Mouse (Mus musculus): Measurements from ENCODE around the gene Hist1h2bn. TPM values are rescaled to one million over a fixed set of nuclear protein-coding genes. Genes with fewer than 3 reads are reported as not detected.
A peak's percentile ranks its signal among the peaks of the same experiment; 100 is the strongest.
"Not testable (repeated sequence)": the region's sequence is repeated elsewhere in the genome, so short reads cannot be mapped to it uniquely, and the experiment has no call there.

The Hist1h2bn gene
- polyA plus RNA-seq, 1 experiment from 2014 or later: 2.2 TPM

DNA sequence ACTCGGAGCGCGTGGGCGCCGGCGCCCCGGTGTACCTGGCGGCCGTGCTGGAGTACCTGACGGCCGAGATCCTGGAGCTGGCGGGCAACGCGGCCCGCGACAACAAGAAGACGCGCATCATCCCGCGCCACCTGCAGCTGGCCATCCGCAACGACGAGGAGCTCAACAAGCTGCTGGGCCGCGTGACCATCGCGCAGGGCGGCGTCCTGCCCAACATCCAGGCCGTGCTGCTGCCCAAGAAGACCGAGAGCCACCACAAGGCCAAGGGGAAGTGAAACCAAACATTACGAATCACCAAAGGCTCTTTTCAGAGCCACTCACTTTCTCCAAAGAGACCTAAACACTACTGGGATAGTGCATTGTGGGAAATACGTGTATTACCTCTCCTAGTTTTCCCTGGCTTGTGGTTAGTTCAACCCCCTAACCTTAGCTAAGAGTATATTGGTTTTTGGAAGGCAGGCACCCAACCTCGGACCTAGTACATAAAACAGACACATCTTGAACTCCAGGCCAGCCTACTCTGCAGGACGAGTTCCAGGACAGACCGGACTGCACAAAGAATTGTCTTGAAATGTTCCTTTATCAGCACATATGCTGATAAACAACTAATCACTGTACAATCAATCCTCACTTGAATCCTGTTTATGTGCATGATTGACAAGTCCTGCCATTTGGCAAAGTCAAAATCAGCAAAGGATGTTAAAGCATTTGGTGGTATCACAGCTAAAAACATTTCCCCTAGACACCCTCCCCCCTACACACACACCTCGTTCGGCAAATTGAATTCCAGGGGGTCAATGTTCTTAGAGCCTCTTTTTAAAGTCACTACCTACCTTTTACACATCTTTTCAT, 37.2 kb upstream of the Hist1h2bn start:
- H3K36me3 ChIP-seq (ENCODE audit: control insufficient read depth, insufficient read depth, low read length); H3K27me3 ChIP-seq (ENCODE audit: control insufficient read depth, insufficient read depth, low read length); H3K9me3 ChIP-seq (ENCODE audit: control insufficient read depth, low read length): not testable (repeated sequence)
- Histone ChIP-seq H3K9ac (ENCODE audit: low read length) (peak overlapping the region; percentile 84), H3K4me1 (ENCODE audit: control insufficient read depth, insufficient read depth, low read length) (peaks cover 18% of the 10 kb centered on the region), H3K4me2 (peak overlapping the region; percentile 89), H3K27ac (ENCODE audit: low read depth, low read length) (peak overlapping the region; percentile 94), H3K4me3 (ENCODE audit: low read depth, low read length) (peak overlapping the region; percentile 44)
- ATAC-seq (ENCODE audit: low FRiP score) (peak; percentile 28; the same call in 1 of the 2 replicates), DNase-seq (ENCODE audit: low spot score, missing footprints) (peak; percentile 97)
- 1% methylated on average over 9 of the region's 38 CpGs for WGBS

DNA sequence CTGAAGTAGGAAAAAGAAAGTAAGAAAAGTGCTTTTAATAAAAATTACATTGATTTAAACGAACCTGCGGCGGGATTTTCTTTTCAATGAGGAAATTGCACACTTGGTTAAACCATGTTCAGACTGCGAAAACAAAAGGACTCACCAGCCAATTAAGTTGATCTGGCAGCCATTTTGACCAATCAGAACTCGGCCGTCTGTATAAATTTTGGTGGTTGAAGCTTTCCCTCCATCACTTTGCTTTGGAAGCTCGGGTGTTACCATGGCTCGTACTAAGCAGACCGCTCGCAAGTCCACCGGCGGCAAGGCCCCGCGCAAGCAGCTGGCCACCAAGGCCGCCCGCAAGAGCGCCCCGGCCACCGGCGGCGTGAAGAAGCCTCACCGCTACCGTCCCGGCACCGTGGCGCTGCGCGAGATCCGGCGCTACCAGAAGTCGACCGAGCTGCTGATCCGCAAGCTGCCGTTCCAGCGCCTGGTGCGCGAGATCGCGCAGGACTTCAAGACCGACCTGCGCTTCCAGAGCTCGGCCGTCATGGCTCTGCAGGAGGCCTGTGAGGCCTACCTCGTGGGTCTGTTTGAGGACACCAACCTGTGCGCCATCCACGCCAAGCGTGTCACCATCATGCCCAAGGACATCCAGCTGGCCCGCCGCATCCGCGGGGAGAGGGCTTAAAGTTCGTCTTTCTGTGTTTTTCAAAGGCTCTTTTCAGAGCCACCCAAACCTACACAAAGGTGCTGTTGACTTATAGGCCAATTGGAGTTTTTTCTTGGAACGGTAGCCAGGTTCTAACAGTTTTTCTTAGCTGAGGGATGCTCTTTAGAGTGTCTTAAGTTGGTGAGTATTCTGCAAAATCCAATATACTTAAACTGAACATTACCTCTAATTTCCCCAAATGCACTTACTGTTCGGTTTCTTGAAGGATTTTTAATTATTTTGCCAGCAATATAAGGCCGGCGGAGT, 36.2 kb upstream of the Hist1h2bn start, which contains the start of gene Hist1h3h:
TSS of gene Hist1h3h (plus strand) at position 263 of the 961 bp plus-strand sequence.
- H3K27me3 ChIP-seq (ENCODE audit: control insufficient read depth, insufficient read depth, low read length); H3K36me3 ChIP-seq (ENCODE audit: control insufficient read depth, insufficient read depth, low read length); H3K9me3 ChIP-seq (ENCODE audit: control insufficient read depth, low read length): not testable (repeated sequence)
- Histone ChIP-seq H3K4me1 (ENCODE audit: control insufficient read depth, insufficient read depth, low read length) (peaks cover 20% of the 10 kb centered on the region), H3K4me3 (ENCODE audit: low read depth, low read length) (peak within 1 kb of the TSS; percentile 44), H3K4me2 (peak within 1 kb of the TSS; percentile 89), H3K9ac (ENCODE audit: low read length) (peak within 1 kb of the TSS; percentile 84), H3K27ac (ENCODE audit: low read depth, low read length) (peak within 1 kb of the TSS; percentile 94)
- WGBS: under 1% methylated on average over 25 of the region's 56 CpGs
- ATAC-seq (ENCODE audit: low FRiP score) (peak; percentile 54), DNase-seq (ENCODE audit: low spot score, missing footprints) (peak; percentile 99)

DNA sequence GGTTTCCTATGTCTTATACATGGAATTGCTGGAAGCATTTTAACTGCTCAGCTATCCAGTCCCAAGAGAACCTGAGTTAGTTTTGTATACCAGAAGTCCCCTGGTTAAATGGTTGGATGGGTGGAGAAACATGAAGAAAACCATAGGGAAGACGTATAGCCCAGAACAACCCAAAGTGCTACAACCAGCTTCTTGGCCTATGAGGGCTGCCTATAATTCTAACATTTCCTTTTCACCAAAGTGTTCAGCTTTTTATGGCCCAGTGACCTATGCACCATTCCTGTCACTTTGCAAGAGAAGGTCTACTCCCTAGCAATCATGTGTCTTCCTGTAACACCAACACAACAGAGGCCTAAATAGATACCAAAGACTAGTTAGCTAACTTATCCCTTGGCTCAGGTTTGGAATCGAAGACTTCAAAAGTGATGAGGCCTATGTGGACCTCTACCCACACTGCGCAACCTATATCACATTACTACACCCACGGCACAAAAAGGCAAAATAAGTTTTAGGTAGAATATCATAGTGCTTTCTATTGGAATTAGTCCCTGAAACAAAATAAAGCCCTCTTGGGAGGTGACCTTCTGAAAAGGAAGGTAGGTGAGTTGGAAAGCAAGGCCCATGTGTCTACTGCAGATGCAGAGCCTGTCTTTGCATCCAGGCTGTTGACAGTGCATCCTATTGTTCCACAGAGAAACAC, 35.4 kb upstream of the Hist1h2bn start:
- no peaks in the 10 kb centered on the region for H3K36me3 ChIP-seq (ENCODE audit: control insufficient read depth, insufficient read depth, low read length)
- H3K4me1 ChIP-seq (ENCODE audit: control insufficient read depth, insufficient read depth, low read length): peaks cover 22% of the 10 kb centered on the region
- peak; percentile 93 for DNase-seq (ENCODE audit: low spot score, missing footprints)
- H3K9me3 ChIP-seq (ENCODE audit: control insufficient read depth, low read length): no peaks in the 10 kb centered on the region
- peak overlapping the region; percentile 70 for H3K4me2 ChIP-seq
- H3K4me3 ChIP-seq (ENCODE audit: low read depth, low read length): peak overlapping the region; percentile 32
- peak overlapping the region; percentile 88 for H3K27ac ChIP-seq (ENCODE audit: low read depth, low read length)
- ATAC-seq (ENCODE audit: low FRiP score): no peak
- H3K27me3 ChIP-seq (ENCODE audit: control insufficient read depth, insufficient read depth, low read length): no peaks in the 10 kb centered on the region
- WGBS: 57% methylated on average over 4 of the region's 4 CpGs
- peak overlapping the region; percentile 77 for H3K9ac ChIP-seq (ENCODE audit: low read length)

DNA sequence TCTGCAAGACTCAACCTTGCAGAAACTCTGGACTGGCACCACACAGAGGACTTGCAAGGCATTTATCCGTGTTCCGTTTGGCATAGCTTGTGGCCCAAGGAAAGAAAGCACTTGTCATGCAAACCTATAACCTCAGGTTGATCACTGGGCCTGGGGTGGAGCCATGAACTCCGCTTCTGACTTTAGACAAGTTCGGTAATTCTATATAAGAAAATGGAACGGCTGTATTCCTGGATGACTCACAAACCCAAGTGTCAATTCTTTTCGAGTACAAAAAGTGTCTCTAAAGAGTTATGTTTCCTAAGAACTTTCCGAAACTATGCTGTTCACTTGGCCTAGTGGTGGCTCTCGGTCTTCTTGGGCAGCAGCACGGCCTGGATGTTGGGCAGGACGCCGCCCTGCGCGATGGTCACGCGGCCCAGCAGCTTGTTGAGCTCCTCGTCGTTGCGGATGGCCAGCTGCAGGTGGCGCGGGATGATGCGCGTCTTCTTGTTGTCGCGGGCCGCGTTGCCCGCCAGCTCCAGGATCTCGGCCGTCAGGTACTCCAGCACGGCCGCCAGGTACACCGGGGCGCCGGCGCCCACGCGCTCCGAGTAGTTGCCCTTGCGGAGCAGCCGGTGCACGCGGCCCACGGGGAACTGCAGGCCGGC, 32.7 kb upstream of the Hist1h2bn start:
- 3% methylated on average over 17 of the region's 44 CpGs for WGBS
- not testable (repeated sequence) for H3K36me3 ChIP-seq (ENCODE audit: control insufficient read depth, insufficient read depth, low read length); H3K27me3 ChIP-seq (ENCODE audit: control insufficient read depth, insufficient read depth, low read length); H3K9me3 ChIP-seq (ENCODE audit: control insufficient read depth, low read length)
- H3K4me2 ChIP-seq: peak overlapping the region; percentile 49
- DNase-seq (ENCODE audit: low spot score, missing footprints) (peak; percentile 90), ATAC-seq (ENCODE audit: low FRiP score) (peak; percentile 18)
- H3K9ac ChIP-seq (ENCODE audit: low read length): peak overlapping the region; percentile 76
- H3K4me3 ChIP-seq (ENCODE audit: low read depth, low read length): peak overlapping the region; percentile 28
- peak overlapping the region; percentile 94 for H3K27ac ChIP-seq (ENCODE audit: low read depth, low read length)
- peaks cover 14% of the 10 kb centered on the region for H3K4me1 ChIP-seq (ENCODE audit: control insufficient read depth, insufficient read depth, low read length)

DNA sequence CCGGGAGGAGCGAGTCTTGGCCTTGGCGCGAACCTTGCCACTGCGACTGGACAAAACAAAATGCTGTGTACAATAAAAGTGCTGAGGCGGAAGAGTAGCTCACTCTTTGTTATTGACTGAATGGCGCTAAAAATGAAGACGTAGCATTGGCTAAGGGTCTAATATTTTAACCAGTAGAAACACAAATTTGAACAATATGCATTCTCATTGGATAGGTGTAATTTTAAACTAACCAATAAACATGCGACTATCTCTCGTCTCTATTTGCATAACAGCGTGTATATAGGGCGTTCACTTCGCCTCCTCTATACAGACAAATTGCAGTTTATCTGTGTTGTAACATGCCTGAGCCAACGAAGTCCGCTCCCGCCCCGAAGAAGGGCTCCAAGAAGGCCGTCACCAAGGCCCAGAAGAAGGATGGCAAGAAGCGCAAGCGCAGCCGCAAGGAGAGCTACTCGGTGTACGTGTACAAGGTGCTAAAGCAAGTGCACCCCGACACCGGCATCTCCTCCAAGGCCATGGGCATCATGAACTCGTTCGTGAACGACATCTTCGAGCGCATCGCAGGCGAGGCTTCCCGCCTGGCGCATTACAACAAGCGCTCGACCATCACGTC, 32.1 kb upstream of the Hist1h2bn start, which contains the start of gene Hist1h2bm:
TSS of gene Hist1h2bm (plus strand) at position 288 of the 616 bp plus-strand sequence.
- ATAC-seq (ENCODE audit: low FRiP score) (peak; percentile 94), DNase-seq (ENCODE audit: low spot score, missing footprints) (peak; percentile 98)
- peaks cover 12% of the 10 kb centered on the region for H3K4me1 ChIP-seq (ENCODE audit: control insufficient read depth, insufficient read depth, low read length)
- peak within 1 kb of the TSS; percentile 76 for H3K9ac ChIP-seq (ENCODE audit: low read length)
- H3K27me3 ChIP-seq (ENCODE audit: control insufficient read depth, insufficient read depth, low read length); H3K9me3 ChIP-seq (ENCODE audit: control insufficient read depth, low read length); H3K36me3 ChIP-seq (ENCODE audit: control insufficient read depth, insufficient read depth, low read length): not testable (repeated sequence)
- H3K4me2 ChIP-seq: peak within 1 kb of the TSS; percentile 49
- WGBS: 0% methylated on average over 37 of the region's 37 CpGs
- H3K4me3 ChIP-seq (ENCODE audit: low read depth, low read length): peak within 1 kb of the TSS; percentile 28
- H3K27ac ChIP-seq (ENCODE audit: low read depth, low read length): peak within 1 kb of the TSS; percentile 94

DNA sequence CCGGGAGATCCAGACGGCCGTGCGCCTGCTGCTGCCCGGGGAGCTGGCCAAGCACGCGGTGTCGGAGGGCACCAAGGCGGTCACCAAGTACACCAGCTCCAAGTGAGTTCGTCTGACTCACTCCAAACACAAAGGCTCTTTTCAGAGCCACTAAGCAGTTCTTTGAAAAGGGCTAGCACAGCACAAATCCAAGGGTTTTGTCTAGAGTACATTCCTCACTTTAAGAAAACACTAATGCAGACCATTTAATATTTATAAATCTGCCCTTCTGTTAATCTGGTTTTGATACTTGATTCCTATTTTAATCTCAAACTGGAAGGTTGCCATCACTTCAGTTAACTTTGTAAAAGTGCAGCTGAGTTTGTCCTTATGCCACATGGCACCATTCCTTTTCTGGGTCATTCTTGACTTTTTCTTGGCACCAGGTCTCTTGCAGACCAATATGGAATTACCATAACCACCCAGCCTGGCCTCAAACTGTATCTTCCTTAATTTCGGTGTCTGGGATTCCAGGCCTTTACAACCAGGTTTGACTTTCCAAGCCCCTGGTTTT, 31.5 kb upstream of the Hist1h2bn start:
- Histone ChIP-seq H3K4me1 (ENCODE audit: control insufficient read depth, insufficient read depth, low read length) (peaks cover 18% of the 10 kb centered on the region), H3K27ac (ENCODE audit: low read depth, low read length) (peak overlapping the region; percentile 94), H3K4me3 (ENCODE audit: low read depth, low read length) (peak overlapping the region; percentile 28), H3K36me3 (ENCODE audit: control insufficient read depth, insufficient read depth, low read length) (no peaks in the 10 kb centered on the region), H3K9me3 (ENCODE audit: control insufficient read depth, low read length) (no peaks in the 10 kb centered on the region), H3K4me2 (peak overlapping the region; percentile 49), H3K9ac (ENCODE audit: low read length) (peak overlapping the region; percentile 58), H3K27me3 (ENCODE audit: control insufficient read depth, insufficient read depth, low read length) (no peaks in the 10 kb centered on the region)
- 3% methylated on average over 11 of the region's 11 CpGs for WGBS
- ATAC-seq (ENCODE audit: low FRiP score) (peak; percentile 34), DNase-seq (ENCODE audit: low spot score, missing footprints) (peak; percentile 95)

DNA sequence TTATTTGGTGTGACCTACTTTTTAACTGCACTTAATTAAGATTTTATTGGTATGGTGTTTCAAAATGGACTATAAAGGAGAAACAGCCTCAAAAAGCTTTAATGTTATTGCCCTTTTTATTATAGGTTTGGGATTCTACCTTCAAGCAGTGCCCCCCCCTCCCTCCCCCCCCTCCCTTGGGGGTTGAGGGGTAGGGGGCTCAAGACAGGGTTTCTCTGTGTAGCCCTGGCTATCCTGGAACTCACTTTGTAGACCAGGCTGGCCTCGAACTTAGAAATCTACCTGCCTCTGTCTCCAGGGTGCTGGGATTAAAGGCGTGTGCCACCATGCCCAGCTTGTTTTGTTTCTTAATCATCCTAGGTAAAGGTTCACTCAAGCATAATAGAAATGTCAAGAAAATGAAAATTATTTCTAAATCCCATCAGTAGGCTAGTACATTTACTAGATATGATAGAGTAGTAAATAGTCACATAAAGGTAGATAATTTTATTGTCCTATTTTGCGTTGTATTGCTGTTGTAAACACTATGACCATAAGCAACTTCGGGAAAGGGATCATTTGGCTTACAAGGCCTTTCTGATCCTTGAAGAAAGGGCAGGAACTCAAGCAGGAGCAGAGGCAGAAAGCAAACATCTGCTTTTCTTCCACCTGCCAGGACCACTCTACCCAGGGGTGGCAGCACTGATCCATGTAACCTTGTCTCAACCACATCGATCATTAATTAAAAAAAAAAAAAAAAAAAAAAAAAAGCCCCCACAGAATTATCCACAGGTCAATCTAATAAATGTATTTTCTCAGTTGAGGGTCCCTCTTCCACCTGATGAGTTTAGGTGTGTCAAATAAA, 30.7 kb upstream of the Hist1h2bn start:
- Histone ChIP-seq H3K4me2 (peak overlapping the region; percentile 49), H3K27me3 (ENCODE audit: control insufficient read depth, insufficient read depth, low read length) (no peaks in the 10 kb centered on the region), H3K36me3 (ENCODE audit: control insufficient read depth, insufficient read depth, low read length) (no peaks in the 10 kb centered on the region), H3K9ac (ENCODE audit: low read length) (peak overlapping the region; percentile 58; the same call in 1 of the 2 replicates), H3K27ac (ENCODE audit: low read depth, low read length) (peak overlapping the region; percentile 94), H3K4me3 (ENCODE audit: low read depth, low read length) (no peak overlapping the region), H3K9me3 (ENCODE audit: control insufficient read depth, low read length) (no peaks in the 10 kb centered on the region), H3K4me1 (ENCODE audit: control insufficient read depth, insufficient read depth, low read length) (peaks cover 22% of the 10 kb centered on the region)
- 33% methylated on average over 5 of the region's 5 CpGs for whole genome bisulfite sequencing
- peak; percentile 85 for DNase-seq (ENCODE audit: low spot score, missing footprints)
- ATAC-seq (ENCODE audit: low FRiP score): no peak

Data from midbrain, embryonic 11.5 days (tissue).